Mouse (Mus musculus) liver, embryonic 14.5 days (tissue): ENCODE results near the gene Rpl31. TPM values are rescaled to one million over a fixed set of nuclear protein-coding genes. Genes with fewer than 3 reads are reported as not detected.

Source experiments
- ATAC-seq: fragments of 200-750 bp; cut with Nextera tagmentation; 2 replicates; pipeline ENCODE4 v1.8.0; 2017; ENCODE audit warnings: moderate number of reproducible peaks, mild to moderate bottlenecking, moderate library complexity; ENCODE audit not compliant: insufficient read depth
- DNase-seq, 3 experiments: peaks; one replicate each; pipeline ENCODE4 v3.0.0-alpha.2; 2012 to 2013; ENCODE audit warnings: low read depth in 3 of 3, low spot score in 3 of 3
- H3K27ac ChIP-seq: fragments of 300-500 bp; sonication (generic); 2 replicates; pipeline ENCODE4 v1.5.1; 2014; ENCODE audit warnings: moderate library complexity, mild to moderate bottlenecking, control low read depth, inconsistent platforms
- H3K27me3 ChIP-seq: fragments of 300-500 bp; sonication (generic); 2 replicates; pipeline ENCODE4 v1.6.1; 2014; ENCODE audit warnings: mild to moderate bottlenecking, low read length, moderate library complexity; ENCODE audit not compliant: control insufficient read depth, insufficient read depth
- H3K36me3 ChIP-seq: fragments of 300-500 bp; sonication (generic); replicated peaks from 2 replicates; pipeline ENCODE4 v1.6.1; 2014; ENCODE audit warnings: low read depth; ENCODE audit not compliant: control insufficient read depth, insufficient read depth
- H3K4me1 ChIP-seq, 2 experiments: fragments of 200-500 bp in 1 of 2; fragments of 300-500 bp in 1 of 2; sonication (generic) in 1 of 2; replicated peaks; 2 replicates each; pipeline ENCODE4 v1.6.1; 2012 to 2014; ENCODE audit warnings: antibody characterized with exemption in 1 of 2, inconsistent platforms in 1 of 2, low read length in 1 of 2; ENCODE audit not compliant: control insufficient read depth in 2 of 2, insufficient read depth in 2 of 2
- H3K4me2 ChIP-seq: fragments of 300-500 bp; sonication (generic); 2 replicates; pipeline ENCODE4 v1.6.1; 2014; ENCODE audit warnings: low read depth, mild to moderate bottlenecking, control low read depth, moderate library complexity
- H3K4me3 ChIP-seq, 2 experiments: fragments of 200-500 bp in 1 of 2; fragments of 300-500 bp in 1 of 2; sonication (generic) in 1 of 2; 2 replicates each; pipeline ENCODE4 v1.5.1; 2012 to 2014; ENCODE audit warnings: low read depth in 2 of 2, low read length in 2 of 2, mild to moderate bottlenecking in 2 of 2, control low read depth in 1 of 2, inconsistent platforms in 1 of 2, moderate library complexity in 1 of 2; ENCODE audit not compliant: insufficient read depth in 1 of 2
- H3K9ac ChIP-seq: fragments of 300-500 bp; sonication (generic); replicated peaks from 2 replicates; pipeline ENCODE4 v1.6.1; 2014; ENCODE audit warnings: mild to moderate bottlenecking, control low read depth, moderate library complexity
- H3K9me3 ChIP-seq: fragments of 300-500 bp; sonication (generic); 2 replicates; pipeline ENCODE4 v1.6.1; 2016; ENCODE audit warnings: low read length, mixed read lengths; ENCODE audit not compliant: control insufficient read depth
- CTCF ChIP-seq: IDR thresholded peaks from 2 replicates; pipeline ENCODE4 v1.5.1; 2016; ENCODE audit warnings: antibody characterized with exemption, low read depth, control low read depth
- EP300 ChIP-seq: IDR thresholded peaks from 2 replicates; pipeline ENCODE4 v1.6.1; 2016; ENCODE audit warnings: antibody characterized with exemption, low read depth
- WGBS: fragments of 180-500 bp; shearing (Covaris S2); extraction: QIAGEN DNeasy Blood & Tissue Kit; methylation state at CpG from one replicate; pipeline ENCODE4 v1.1.7; 2014; ENCODE audit not compliant: insufficient replicate concordance; 5-methylcytosine and 5-hydroxymethylcytosine counted together
- polyA plus RNA-seq, 2 experiments: library from polyadenylated mRNA; depleted of rRNA in 1 of 2; stranded (reverse) in 1 of 2; unstranded in 1 of 2; fragments of >200 nt; fragmentation: Nextera tagmentation in 1 of 2; extraction: Ambion mirVana in 1 of 2; gene quantifications; 2 replicates each; pipeline versions ENCODE4 v1.2.1 to v1.2.3; 2012 to 2014

Rpl31 gene
- polyA plus RNA-seq, 2 experiments: 573 to 947 TPM

GRCm38 (mm10) chr1:39410085-39410821, 42.6 kb downstream of the Rpl31 start:
- peaks cover 0 to 10% of the 10 kb centered on the region in 2 experiments; a peak in 2 of 4 replicates for H3K4me1 ChIP-seq
- no peak overlapping the region for H3K9ac ChIP-seq
- H3K4me3 ChIP-seq: no peak overlapping the region
- no peak overlapping the region for H3K27ac ChIP-seq
- no peaks in the 10 kb centered on the region for H3K27me3 ChIP-seq
- ATAC-seq (no peak), DNase-seq (no peak)
- no peak overlapping the region for H3K4me2 ChIP-seq
- no peaks in the 10 kb centered on the region for H3K9me3 ChIP-seq
- H3K36me3 ChIP-seq: no peaks in the 10 kb centered on the region
- TF ChIP-seq CTCF: no peak
- no peak for TF ChIP-seq EP300
- WGBS: 79% methylated on average over 19 of the region's 19 CpGs

GRCm38 (mm10) chr1:39417817-39418216, 50.2 kb downstream of the Rpl31 start:
- Histone ChIP-seq H3K4me1 (peaks cover 2 to 11% of the 10 kb centered on the region in 2 experiments; a peak in 3 of 4 replicates), H3K4me2 (no peak overlapping the region), H3K4me3 (no peak overlapping the region), H3K27me3 (no peaks in the 10 kb centered on the region), H3K27ac (no peak overlapping the region), H3K36me3 (no peaks in the 10 kb centered on the region), H3K9me3 (no peaks in the 10 kb centered on the region), H3K9ac (no peak overlapping the region)
- no peak for DNase-seq
- ATAC-seq: no peak
- WGBS: 32% methylated on average over 12 of the region's 12 CpGs
- TF ChIP-seq CTCF: no peak

- H3K36me3 ChIP-seq: no peaks in the 10 kb centered on the region
- no peaks in the 10 kb centered on the region for H3K27me3 ChIP-seq
- H3K4me3 ChIP-seq: no peak overlapping the region
- no peaks in the 10 kb centered on the region for H3K9me3 ChIP-seq
- TF ChIP-seq EP300 (no peak), CTCF (no peak)
- no peak for ATAC-seq
- H3K4me2 ChIP-seq: no peak overlapping the region
- peaks cover 2 to 7% of the 10 kb centered on the region in 2 experiments; a peak in 2 of 4 replicates for H3K4me1 ChIP-seq
- WGBS: 67% methylated on average over 9 of the region's 9 CpGs
- DNase-seq: no peak
- H3K9ac ChIP-seq: no peak overlapping the region
- H3K27ac ChIP-seq: no peak overlapping the region
These were observed 51.2 kb downstream of the Rpl31 start for GRCm38 (mm10) chr1:39418852-39419251.

GRCm38 (mm10) chr1:39420987-39421386, 53.3 kb downstream of the Rpl31 start:
- no peak for ATAC-seq
- 75% methylated on average over 6 of the region's 6 CpGs for WGBS
- no peak overlapping the region for H3K4me2 ChIP-seq

More at GRCm38 (mm10) chr1:39420987-39421386, 53.3 kb downstream of the Rpl31 start:
- no peak for DNase-seq
- no peak overlapping the region for H3K9ac ChIP-seq
- no peak overlapping the region for H3K4me3 ChIP-seq
- no peaks in the 10 kb centered on the region for H3K27me3 ChIP-seq
- H3K9me3 ChIP-seq: no peaks in the 10 kb centered on the region
- H3K27ac ChIP-seq: no peak overlapping the region
- no peaks in the 10 kb centered on the region for H3K36me3 ChIP-seq
- peaks cover 2 to 7% of the 10 kb centered on the region in 2 experiments; a peak in 2 of 4 replicates for H3K4me1 ChIP-seq
- TF ChIP-seq CTCF (no peak), EP300 (no peak)

Other genes with a start within 250 kb of the Rpl31 start
- gene Npas2, start 174.1 kb upstream of the Rpl31 start, polyA plus RNA-seq (2012; rRNA removed): 0.08 and 0.11 TPM in 2 replicates
- 0.11 and 0.35 TPM in 2 replicates for gene Npas2, start 174.1 kb upstream of the Rpl31 start, polyA plus RNA-seq (2014; fragmentation: Nextera tagmentation; extraction: Ambion mirVana)
- gene Tbc1d8, start 110.9 kb downstream of the Rpl31 start, polyA plus RNA-seq (2012; rRNA removed): 2.2 and 3.1 TPM in 2 replicates
- 2.5 and 2.9 TPM in 2 replicates for gene Tbc1d8, start 110.9 kb downstream of the Rpl31 start, polyA plus RNA-seq (2014; fragmentation: Nextera tagmentation; extraction: Ambion mirVana)
- 7.1 and 8.0 TPM in 2 replicates for gene Cnot11, start 167.2 kb downstream of the Rpl31 start, polyA plus RNA-seq (2012; rRNA removed)
- gene Cnot11, start 167.2 kb downstream of the Rpl31 start, polyA plus RNA-seq (2014; fragmentation: Nextera tagmentation; extraction: Ambion mirVana): 9.6 and 10.0 TPM in 2 replicates
- gene Rnf149, start 209.6 kb downstream of the Rpl31 start, polyA plus RNA-seq (2012; rRNA removed): 10.3 and 15.4 TPM in 2 replicates
- 12.1 and 12.5 TPM in 2 replicates for gene Rnf149, start 209.6 kb downstream of the Rpl31 start, polyA plus RNA-seq (2014; fragmentation: Nextera tagmentation; extraction: Ambion mirVana)